Mouse (Mus musculus): Measurements from ENCODE around the gene Trpc2.
"Not testable (repeated sequence)": the region's sequence is repeated elsewhere in the genome, so short reads cannot be mapped to it uniquely, and the experiment has no call there.

The Trpc2 gene

DNA sequence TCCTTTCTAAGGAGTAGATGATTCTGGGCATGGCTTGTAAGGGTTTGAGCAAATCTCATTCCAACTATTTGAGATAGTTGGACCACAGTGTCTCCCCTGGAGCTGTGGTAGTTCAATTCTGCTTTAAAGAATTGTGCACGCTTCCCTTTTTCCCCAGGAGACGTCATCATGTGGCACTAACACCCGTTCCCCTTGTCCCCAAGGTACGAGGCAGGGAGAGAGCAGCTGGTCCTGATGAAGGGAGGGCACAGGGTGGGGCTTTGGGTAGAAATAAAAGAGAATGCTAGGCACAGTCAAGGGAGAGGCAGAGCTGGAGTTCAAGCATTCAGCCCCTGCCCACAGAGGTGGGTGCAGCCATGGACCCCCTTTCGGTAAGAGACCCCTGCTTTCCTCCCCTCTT is at the start of gene Trpc2:
Gene Trpc2 (plus strand): TSS at position 301 of the 400 bp plus-strand sequence.
- DNase-seq (ENCODE audit: low spot score) = no peak

DNA sequence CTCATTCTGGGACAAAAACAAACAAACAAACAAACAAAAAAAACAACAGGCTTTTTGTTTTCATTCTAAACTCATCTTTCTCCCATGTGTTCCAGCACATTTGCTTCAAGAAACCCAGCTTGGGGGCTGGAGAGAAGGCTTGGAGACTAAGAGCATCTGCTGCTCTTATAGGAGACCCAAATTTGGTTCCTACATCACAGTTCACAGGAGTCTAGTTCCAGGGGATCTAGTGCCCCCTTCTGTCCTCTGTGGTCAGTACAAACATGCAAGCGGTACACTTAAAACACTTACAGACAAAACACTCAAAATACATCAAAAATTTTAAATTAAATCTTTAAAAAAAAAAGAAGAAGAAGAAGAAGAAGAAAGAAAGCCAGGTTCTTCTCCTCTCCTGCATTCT is 48.0 kb upstream of the Trpc2 start:
- DNase-seq (ENCODE audit: low spot score) = no peak

DNA sequence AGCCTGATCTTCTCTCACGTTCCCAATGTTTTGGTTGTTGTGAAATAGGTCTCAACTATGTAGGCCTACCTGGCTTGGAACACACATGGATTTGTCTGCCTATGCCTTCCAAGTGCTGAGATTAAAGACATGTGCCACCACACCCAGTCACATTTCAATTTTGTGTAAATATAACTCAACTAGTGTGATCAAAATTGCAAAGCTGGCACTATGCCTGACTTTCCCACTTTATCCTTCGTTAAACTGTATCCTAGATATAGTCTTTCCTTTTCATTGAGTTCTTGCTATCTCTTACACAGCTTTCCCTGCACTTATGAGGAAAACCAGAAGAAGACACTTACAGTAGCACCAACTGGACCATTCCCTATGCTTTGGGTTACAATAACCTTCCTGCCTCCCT is 47.4 kb upstream of the Trpc2 start:
- no peak for DNase-seq (ENCODE audit: low spot score)

DNA sequence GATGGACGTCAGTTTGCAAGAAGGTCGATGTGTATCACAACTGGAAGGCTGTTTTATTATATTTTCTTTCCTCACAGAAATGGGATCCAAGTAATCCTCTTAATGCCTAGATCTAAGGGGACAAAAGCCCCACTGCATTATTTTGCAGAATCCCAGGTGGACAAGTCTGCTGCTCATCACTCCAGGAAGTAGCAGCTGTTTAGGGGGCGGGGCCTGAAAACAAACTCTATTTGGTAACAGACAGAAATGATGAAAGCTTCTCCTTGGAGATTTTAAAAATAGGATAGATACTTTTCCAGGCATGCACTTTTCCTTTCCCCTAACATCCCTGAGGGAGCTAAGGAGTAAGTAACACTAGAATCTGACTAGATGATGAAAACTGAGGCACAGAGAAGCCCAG is 45.6 kb upstream of the Trpc2 start:
- no peak for DNase-seq (ENCODE audit: low spot score)

DNA sequence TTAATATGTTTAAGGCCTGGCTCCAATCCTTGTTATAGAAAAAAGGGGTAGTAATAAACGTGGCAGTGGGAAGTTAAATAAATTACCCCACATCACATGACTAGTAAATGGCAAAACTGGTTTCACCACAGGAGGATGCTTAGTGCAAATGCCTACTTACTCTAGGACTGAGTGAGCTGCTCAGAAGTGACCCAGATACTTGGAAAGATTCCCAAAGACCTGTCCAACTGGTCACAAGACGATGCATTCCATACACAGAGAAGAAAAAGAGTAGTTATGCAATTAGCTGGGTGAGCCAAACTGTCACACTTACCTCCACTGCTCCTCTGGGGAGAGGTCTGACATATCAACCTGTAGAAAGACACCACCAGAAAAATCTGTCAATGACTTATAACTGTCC is 40.6 kb upstream of the Trpc2 start:
- no peak for DNase-seq (ENCODE audit: low spot score)

DNA sequence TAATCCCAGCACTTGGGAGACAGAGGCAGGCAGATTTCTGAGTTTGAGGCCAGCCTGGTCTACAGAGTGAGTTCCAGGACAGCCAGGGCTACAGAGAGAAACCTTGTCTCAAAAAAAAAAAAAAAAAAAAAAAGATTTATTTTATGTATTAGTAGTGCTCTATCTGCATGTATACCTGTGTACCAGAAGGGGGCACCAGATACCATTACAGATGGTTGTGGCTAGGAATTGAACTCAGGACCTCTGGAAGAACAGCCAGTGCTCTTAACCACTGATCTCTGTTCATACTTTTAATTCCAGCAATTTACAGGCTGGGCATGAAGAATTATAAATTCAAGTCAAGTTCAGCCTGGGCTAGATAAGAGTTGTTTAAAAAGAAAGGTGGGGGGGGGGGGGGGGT is 34.4 kb upstream of the Trpc2 start:
- not testable (repeated sequence) for DNase-seq (ENCODE audit: low spot score)

DNA sequence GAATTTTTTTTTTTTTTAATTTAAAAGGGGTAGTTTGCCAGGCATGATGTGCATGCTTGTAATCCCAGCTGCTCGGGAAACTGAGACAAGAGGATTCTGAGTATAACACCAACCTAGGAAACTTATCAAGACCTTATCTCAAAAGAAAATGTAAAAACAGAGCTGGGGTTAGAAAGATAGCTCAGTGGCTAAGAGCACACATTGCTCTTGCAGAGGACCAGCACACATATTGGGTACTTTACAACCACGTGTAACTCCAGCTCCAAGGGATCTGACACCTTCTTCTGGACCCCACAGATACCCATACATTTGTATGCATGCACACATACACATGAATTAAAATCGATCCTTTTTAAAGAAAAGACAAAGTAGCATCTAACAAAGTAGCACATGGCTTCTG is 21.6 kb upstream of the Trpc2 start:
- no peak for DNase-seq (ENCODE audit: low spot score)

DNA sequence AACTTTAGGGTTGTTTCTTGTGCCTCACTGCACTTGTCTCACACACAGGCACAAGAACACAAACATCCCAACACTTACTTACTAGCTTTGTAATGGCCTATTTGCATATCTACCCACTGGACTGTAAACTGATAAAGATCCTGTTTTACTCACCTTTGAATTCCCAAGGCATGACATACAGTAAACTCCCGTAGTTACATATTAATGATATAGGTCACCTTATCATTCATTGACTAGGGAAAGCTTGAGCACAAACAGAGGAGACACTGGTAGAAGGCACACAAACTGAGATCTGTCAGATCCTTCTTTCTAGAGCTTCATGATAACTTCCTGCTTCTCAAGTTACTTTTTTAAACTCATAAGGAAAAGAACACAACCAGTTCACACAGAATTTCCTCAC is 20.7 kb upstream of the Trpc2 start:
- DNase-seq (ENCODE audit: low spot score) = no peak

DNA sequence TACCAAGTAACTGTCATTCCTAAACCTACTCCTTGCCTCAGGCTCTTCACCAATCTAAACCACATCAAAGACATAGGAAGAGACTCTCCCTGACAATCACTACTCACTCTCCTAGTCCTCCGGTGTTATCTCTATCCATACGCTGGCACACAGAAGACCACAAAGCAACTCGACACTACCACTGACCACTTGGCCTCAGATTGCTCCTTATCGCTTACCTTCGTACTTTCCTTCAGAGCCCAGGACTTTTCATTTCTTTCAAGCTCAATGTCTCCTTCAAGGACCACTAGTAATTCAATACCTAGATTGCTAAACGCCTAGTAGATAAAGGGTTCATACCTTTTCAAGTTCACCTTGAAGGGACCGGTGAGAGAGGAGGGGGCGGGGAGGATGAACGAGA is 19.0 kb upstream of the Trpc2 start:
- DNase-seq (ENCODE audit: low spot score) = no peak

DNA sequence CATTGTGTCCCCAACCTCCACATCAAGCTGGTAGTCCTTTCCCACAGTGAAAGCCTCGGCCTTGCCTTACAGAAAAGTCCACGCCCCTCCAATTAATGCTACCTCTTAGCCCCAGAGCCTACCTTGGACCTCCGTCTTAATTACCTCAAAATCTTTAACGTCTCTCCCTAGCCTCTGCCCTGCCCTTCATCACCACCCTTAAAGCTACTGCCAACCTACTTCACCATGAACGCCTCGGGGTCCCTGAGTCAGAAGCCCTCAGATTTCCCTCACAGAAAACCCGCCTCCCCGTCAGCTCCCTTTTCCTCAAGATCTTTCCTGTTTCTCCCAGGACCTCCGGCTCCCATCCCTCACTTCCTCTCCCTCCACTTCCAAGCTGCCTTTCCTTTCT is 18.3 kb upstream of the Trpc2 start:
- no peak for DNase-seq (ENCODE audit: low spot score)

DNA sequence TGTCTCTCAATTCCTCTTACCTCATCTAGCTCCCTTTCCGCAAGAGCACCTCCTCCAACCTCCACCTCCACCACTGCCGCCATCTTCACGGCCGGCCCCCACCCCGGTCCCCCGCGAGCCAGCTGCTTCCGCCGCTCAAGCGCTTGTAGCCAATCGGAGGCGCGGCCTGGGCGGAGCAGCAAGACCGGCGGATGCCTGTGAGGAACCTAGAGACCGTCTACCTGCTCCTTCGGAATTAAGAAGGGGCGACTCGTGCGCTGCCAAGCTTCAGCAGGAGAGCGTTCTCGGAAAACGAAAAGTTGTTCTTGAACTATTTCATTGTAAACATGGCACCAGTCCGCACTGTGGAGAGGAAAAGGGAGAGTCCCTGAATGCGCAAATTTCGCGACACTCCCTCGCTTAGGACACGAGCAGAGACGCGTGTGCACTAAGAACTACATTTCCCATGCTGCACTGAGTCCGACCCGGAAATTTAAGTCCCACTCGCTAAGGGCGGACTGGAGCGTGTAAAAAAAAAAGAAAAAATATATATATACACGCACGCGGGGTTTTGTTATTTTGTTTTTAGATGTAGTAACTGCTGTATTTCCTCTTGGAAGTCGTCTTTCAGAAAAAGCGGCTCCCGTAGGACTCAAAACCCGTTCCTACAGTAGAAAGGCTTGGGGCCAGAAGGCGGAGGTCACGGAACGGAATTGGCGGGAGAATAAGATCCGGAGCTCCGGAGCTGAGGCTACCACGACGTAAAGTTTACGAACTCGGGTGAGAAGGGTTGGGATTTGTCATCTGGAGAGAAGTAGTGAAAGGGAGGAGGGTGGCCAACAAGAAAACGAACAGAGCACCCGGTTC is 17.6 kb upstream of the Trpc2 start, which contains the start of the genes Rnf121, Xndc1 and Xntrpc:
Gene Rnf121 (minus strand): TSS at position 424 of the 846 bp plus-strand sequence.
Gene Xndc1 (plus strand): TSS at position 466 of the 846 bp plus-strand sequence.
Gene Xntrpc (plus strand): TSS at position 668 of the 846 bp plus-strand sequence.
- peak; percentile 86 for DNase-seq (ENCODE audit: low spot score)

DNA sequence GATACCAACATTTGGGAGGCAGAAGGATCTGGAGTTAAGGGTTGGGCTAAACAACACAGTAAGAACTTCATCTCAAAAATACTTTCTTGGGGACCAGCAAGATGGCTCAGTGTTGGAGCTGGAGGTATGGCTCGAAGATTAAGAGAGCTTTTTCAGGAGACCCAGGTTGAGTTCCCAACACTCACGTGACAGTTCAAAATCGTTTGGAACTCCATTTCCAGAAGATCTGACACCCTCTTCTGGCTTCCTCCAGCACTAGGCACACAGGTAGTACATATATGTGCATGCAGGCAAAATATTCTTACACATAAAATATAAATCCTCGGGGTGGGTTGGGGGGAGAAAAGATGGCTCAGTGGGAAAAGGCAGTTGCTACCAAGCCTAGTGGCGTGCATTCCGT is 16.6 kb upstream of the Trpc2 start:
- no peak for DNase-seq (ENCODE audit: low spot score)

DNA sequence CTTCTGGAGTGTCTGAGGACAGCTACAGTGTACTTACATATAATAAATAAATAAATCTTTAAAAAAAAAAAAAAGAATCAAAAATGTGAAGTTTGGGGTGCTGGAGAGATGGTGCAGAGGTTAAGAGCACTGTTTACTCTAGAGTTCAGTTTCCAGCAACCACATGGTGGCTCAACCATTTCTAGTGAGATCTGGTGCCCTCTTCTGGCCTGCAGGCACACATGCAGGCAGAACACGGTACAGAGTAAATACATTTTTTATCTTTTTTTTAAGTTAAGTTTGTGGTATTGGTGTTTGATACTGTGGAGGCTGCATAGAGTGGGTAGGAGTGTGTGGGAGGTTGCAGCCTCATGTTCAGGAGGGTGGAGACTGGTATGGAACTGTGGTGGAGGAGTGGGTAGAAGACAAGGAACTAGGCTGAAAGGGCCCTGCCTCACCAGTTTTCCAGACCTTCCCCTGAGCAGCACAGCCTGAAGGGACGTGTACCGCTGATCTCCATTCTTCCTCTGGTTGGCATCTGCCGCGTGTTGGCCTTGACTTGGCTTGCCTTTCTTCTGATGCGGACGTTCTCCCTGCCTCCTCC is 6.1 kb upstream of the Trpc2 start:
- DNase-seq (ENCODE audit: low spot score) = no peak

DNA sequence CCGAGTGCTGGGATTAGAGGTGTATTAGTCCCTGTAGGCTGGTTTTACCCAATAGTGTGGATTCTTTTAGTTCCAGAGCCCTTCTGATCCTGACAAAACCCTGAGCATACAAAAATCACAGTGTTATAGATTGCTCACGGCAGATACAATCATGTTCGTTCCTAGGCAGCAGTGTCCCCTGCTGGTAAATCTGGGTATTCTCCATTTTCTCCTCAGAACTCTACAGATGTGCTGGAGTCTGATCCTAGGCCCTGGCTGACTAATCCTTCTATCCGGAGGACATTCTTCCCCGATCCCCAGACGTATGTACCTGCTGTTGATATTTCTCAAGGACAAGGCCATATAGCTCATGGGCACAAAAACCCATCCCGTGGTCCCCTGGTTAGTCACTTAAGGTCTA is 4.4 kb upstream of the Trpc2 start:
- no peak for DNase-seq (ENCODE audit: low spot score)

DNA sequence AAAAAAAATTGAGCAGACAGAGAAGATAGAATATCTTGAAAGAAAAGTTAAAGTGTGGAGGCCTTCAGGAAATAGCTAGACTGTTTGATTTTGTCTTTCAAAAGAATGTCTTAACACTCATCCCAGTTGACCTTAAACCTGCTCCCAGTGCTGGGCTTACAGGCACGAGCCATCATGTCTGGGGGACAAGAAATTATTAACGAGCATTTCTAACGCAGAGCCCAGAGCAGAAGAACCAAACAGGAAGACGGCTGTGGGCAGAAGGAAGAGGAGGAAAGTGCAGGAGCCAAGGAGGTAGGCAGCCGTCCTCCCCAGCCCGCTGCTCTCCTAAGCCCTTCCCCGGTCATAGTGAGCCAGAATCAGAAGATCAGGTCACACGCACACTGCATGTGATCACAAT is 2.6 kb upstream of the Trpc2 start:
- DNase-seq (ENCODE audit: low spot score) = no peak

DNA sequence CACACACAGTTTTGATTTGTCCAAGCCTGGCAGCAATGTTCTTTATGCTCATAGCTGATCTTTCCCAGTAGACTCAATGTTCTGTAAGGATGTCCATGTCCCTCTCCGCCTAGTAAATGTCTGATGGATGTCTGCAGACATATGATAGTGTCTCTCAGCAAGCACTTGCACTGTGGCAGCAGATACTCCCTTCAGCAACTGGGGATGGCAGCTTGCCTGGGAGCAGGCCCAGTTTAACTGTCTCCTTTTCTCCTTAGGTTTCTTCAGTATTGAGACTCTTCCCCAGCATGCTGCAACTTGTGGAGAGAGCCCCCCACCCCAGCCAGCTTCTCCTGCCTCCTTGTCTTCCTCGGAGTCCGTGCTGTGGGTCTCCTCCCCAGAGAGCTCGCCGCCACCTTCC is 1.1 kb upstream of the Trpc2 start:
- DNase-seq (ENCODE audit: low spot score) = no peak

DNA sequence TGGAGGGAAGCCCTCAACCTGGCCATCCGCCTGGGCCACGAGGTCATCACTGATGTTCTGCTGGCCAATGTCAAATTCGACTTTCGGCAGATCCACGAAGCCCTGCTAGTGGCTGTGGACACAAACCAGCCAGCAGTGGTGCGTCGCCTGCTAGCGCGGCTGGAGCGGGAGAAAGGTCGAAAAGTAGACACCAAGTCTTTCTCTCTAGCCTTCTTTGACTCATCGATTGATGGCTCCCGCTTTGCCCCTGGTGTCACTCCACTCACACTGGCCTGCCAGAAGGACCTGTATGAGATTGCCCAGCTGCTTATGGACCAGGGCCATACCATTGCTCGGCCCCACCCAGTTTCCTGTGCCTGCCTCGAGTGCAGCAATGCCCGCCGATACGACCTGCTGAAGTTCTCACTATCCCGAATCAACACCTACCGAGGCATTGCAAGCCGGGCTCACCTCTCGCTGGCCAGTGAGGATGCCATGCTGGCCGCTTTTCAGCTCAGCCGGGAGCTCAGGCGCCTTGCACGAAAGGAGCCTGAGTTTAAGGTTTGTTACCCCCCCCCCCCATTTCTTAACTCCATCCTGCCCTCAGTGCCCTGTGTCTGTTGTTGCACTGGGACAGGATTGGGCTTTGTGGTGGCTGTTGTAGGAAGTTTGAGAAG is 1.3 kb downstream of the Trpc2 start:
- no peak for DNase-seq (ENCODE audit: low spot score)

DNA sequence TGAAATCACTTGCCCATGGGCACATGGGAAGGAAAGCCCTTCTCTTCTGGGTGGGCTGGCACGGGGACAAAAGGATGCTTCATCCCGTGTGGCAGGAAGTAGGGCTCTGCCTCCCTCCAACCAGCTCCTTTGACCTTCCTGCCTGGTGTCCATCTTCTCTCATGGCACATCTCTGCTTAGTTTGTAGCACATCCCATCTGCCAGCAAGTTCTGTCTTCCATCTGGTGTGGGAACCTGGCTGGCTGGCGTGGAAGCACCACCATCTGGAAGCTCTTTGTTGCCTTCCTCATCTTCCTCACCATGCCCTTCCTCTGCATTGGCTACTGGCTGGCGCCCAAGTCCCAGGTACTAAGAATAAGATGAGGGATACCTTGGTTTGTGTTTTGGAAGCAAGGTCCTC is 4.4 kb downstream of the Trpc2 start:
- no peak for DNase-seq (ENCODE audit: low spot score)

DNA sequence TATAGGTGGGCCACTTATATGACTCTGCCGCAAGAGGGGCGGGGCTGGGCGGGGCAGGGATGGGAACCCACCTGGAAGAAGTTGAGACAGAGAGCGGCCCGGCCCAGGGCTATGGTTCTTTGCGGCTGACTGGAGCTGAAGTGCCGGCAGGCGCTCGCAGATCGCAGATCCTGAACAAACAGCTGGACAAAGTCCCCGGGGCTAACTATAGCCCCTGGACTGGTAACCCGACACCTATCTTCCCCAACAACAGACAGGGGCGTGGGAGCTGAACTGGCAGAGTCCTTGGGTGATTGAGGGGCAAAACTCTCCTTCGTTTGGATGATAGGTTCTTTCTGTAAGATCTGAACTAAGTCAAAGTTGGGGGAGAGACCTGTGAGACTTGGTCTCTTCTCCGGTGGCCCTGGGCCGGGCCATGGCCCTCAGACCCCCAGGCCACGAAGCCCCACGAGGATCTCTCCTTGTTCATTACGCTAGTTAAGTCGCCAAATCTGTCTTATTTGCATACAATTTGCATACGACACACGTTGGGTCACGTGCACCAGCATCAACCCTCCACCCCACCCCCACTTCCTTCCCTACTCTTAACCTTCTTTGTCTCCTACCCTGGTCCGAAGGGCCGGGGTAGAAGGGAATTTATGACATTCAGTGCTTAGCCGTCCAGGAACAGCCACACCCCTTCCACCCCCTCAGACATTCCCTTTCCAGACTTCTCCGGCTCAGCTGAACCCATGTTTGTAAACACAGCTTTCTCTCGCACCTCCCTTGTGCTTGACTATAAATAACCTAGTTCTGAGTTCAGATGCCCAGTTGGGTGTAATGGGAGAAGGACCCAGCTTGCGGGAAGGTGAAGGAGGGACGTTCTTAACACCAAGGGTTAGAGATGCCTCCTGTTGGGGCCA is 17.1 kb downstream of the Trpc2 start:
- DNase-seq (ENCODE audit: low spot score) = no peak

DNA sequence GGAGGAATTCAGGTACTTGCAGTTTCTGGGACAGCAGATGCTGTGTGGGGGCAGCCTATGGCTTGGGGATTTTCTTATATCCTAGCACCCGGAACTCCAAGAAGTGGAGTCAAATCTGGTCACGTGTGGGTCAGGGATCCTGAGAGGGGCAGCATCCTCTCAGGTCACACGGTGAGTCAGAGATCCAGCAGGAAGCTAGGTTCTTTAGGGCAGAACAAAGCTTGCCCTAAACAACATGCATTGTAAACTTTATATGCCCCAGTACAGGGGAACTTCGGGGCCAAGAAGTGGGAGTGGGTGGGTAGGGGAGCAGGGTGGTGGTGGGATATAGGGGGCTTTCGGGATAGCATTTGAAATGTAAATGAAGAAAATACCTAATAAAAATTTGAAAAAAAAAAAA is 18.0 kb downstream of the Trpc2 start:
- DNase-seq (ENCODE audit: low spot score) = no peak

DNA sequence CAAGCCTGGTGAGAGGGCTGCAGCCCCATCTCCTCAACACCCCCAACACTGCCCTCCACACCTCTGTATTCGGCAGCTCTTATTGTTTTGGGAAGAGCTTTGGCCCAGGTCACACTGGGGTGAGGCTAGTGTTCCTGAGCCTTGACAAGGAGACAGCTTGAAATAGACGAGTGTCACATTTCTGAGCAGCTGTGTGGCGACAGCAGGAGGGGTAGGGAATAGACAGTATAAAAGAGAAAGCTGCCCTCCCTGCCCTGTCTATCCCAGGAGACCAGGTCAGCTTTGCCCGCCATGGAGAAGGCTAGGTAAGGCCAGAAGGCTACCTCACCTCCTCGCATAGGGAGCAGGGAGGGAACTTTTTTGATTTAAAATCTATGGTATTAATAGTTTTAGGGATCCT is 18.6 kb downstream of the Trpc2 start, which contains the start of gene Art1:
Gene Art1 (plus strand): TSS at position 257 of the 400 bp plus-strand sequence.
- DNase-seq (ENCODE audit: low spot score) = no peak

DNA sequence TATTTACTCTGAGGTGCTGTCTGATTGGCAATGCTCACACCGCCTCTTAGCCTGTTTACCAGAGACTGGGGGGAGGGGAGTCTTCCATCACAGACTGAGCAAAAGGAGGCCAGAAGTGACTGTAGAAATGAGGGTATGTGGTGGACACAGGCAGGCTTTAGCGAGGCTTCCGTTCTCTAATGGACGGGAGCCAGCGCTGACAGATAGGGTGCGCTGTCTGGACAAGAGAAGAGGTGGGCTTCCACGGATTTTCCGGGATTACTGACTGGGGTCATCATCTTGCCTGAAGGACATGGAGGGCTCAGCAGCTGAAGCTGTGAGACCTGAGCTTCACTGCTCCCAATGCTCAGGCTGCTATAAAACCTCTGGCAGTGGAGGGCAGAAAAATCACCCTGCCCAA is 19.3 kb downstream of the Trpc2 start:
- DNase-seq (ENCODE audit: low spot score) = no peak

Measured in urinary bladder, postnatal 25 days (tissue).